Mouse (Mus musculus) limb, embryonic 11.5 days (tissue): ENCODE measurements at regions not wholly inside any gene's neighbourhood (a gene's known extent, or its start where the extent isn't known, plus 50 kb on each side); places are given as distances from the start of the nearest gene placed in this dataset.

Experiments
- ATAC-seq: fragments of 200-750 bp; cut with Nextera tagmentation; 2 replicates; pipeline ENCODE4 v1.8.0; 2017; ENCODE audit warnings: low read depth; ENCODE audit not compliant: insufficient number of reproducible peaks, low FRiP score, low TSS enrichment
- DNase-seq: peaks from one replicate; pipeline ENCODE4 v3.0.0-alpha.2; 2015; ENCODE audit warnings: low spot score
- H3K27ac ChIP-seq: fragments of 300-500 bp; sonication (generic); replicated peaks from 2 replicates; pipeline ENCODE4 v1.5.1; 2014; ENCODE audit warnings: low read depth, mild to moderate bottlenecking, low read length
- H3K27me3 ChIP-seq: fragments of 300-500 bp; sonication (generic); 2 replicates; pipeline ENCODE4 v1.6.1; 2014; ENCODE audit warnings: mild to moderate bottlenecking, low read length, mixed read lengths; ENCODE audit not compliant: control insufficient read depth, insufficient read depth
- H3K36me3 ChIP-seq: fragments of 300-500 bp; sonication (generic); 2 replicates; pipeline ENCODE4 v1.6.1; 2014; ENCODE audit warnings: mild to moderate bottlenecking, low read length, moderate library complexity, mixed read lengths; ENCODE audit not compliant: control insufficient read depth, insufficient read depth
- H3K4me1 ChIP-seq: fragments of 300-500 bp; sonication (generic); 2 replicates; pipeline ENCODE4 v1.6.1; 2014; ENCODE audit warnings: low read length, mixed read lengths; ENCODE audit not compliant: control insufficient read depth, insufficient read depth
- H3K4me2 ChIP-seq: fragments of 300-500 bp; sonication (generic); 2 replicates; pipeline ENCODE4 v1.6.1; 2014; ENCODE audit warnings: low read depth, mild to moderate bottlenecking, moderate library complexity; ENCODE audit not compliant: severe bottlenecking
- H3K4me3 ChIP-seq: fragments of 300-500 bp; sonication (generic); 2 replicates; pipeline ENCODE4 v1.5.1; 2014; ENCODE audit warnings: low read depth, low read length
- H3K9ac ChIP-seq: fragments of 300-500 bp; sonication (generic); 2 replicates; pipeline ENCODE4 v1.6.1; 2014; ENCODE audit warnings: mild to moderate bottlenecking, low read length
- H3K9me3 ChIP-seq: fragments of 300-500 bp; sonication (generic); 2 replicates; pipeline ENCODE4 v1.6.1; 2016; ENCODE audit warnings: low read length; ENCODE audit not compliant: control insufficient read depth
- WGBS: fragments of 180-500 bp; shearing (Covaris S2); extraction: QIAGEN DNeasy Blood & Tissue Kit; methylation state at CpG from one replicate; pipeline ENCODE4 v1.1.7; 2014; 5-methylcytosine and 5-hydroxymethylcytosine counted together

DNA sequence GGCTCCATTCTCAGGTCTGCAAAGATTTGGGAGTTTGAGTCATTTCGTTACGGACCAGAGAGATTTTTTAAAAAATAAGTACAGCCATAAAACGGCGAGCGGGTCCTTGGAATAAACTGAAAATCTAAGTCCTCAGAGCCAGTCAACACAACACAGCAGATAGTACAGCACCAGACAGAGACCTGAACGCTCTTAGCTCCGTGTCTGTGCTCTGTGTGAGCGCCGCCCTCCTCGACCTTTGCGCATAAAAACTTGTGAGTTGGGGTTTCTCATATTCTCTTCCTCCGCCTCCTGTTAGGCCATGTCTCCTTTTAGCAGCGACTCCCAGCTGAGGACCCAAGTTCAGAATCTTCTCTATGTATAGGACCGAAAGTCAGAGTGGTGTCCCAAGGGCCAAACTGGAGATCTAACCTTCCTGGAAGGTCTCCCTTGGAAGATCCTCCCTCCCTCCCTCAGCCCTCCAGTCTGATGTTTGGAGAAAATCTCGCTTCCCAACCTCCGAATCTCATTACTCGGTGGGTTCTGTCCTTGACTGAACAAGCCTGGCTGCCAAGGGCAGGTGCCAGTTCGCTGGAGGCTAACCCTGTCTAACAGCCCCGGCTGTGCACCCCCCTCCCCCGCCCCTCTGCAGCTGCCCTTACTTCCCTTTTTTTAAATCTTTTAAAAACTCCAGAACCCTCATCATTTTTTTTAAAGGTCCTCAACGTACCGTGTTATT lies 314.0 kb downstream of the Parp8 start:
- Histone ChIP-seq H3K9me3 (no peaks in the 10 kb centered on the region), H3K27ac (no peak overlapping the region), H3K4me1 (no peaks in the 10 kb centered on the region), H3K27me3 (peaks cover 6% of the 10 kb centered on the region), H3K9ac (no peak overlapping the region), H3K4me3 (peak overlapping the region; percentile 0; the same call in 1 of the 2 replicates), H3K4me2 (peak overlapping the region; percentile 37), H3K36me3 (no peaks in the 10 kb centered on the region)
- ATAC-seq = peak; percentile 31; the same call in 1 of the 2 replicates
- peak; percentile 47 for DNase-seq
- under 1% methylated on average over 22 of the region's 22 CpGs for WGBS

- Histone ChIP-seq H3K4me2 (no peak overlapping the region), H3K9me3 (no peaks in the 10 kb centered on the region), H3K36me3 (no peaks in the 10 kb centered on the region), H3K27ac (no peak overlapping the region), H3K4me1 (no peaks in the 10 kb centered on the region), H3K27me3 (peaks cover 11% of the 10 kb centered on the region), H3K9ac (no peak overlapping the region), H3K4me3 (no peak overlapping the region)
- WGBS = 12% methylated on average over 7 of the region's 7 CpGs
- no peak for ATAC-seq
- peak; percentile 46 for DNase-seq
Observed at GRCm38 (mm10) chr13:116709671-116710070, 315.7 kb downstream of the Parp8 start.

DNA sequence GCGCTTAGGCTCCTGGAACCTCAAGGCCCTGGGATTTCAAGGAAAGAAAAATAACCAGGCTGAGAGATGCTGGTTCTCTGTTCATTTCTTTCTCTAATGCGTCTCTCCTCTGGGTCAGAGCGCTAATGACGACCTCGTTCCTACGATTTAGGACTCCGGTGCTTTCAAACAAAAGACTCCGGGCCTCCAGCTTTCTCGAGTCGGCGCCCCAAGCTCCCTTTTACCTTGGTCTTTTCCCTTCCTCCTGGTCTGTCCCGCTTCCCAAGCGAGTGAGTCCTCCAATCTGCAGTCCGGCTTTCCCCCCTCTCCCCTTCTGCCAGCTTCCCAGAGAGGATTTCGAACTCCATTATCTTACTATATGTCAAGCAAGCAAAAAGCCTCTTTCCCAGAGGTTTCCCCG lies 316.5 kb downstream of the Parp8 start:
- WGBS = under 1% methylated on average over 16 of the region's 16 CpGs
- Histone ChIP-seq H3K9me3 (no peaks in the 10 kb centered on the region), H3K27ac (no peak overlapping the region), H3K36me3 (no peaks in the 10 kb centered on the region), H3K4me1 (no peaks in the 10 kb centered on the region), H3K4me2 (peak overlapping the region; percentile 34; the same call in 1 of the 2 replicates), H3K27me3 (peaks cover 12% of the 10 kb centered on the region), H3K4me3 (0 out of 2 replicates have a peak overlapping the region, but pooled peaks have one; percentile 1), H3K9ac (no peak overlapping the region)
- ATAC-seq (no peak), DNase-seq (peak; percentile 62)

DNA sequence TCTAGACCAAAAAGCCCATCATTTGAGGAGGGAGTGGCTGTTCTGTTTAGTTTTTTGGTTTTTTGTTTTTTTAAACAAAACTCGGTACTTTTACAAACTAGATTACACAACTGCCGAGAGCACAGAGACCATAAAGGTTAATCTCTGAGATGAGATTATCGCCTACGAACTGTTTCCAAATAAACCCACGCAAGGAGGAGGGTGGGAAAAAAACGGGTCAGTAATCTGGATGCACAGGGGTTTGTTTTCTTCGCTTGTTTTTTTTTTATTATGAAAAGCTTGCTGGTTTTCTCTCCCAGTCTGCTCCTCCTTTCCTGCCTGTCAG lies 316.9 kb downstream of the Parp8 start:
- 0 out of 2 replicates have a peak overlapping the region, but pooled peaks have one; percentile 1 for H3K4me3 ChIP-seq
- ATAC-seq = no peak
- no peak overlapping the region for H3K27ac ChIP-seq

DNA sequence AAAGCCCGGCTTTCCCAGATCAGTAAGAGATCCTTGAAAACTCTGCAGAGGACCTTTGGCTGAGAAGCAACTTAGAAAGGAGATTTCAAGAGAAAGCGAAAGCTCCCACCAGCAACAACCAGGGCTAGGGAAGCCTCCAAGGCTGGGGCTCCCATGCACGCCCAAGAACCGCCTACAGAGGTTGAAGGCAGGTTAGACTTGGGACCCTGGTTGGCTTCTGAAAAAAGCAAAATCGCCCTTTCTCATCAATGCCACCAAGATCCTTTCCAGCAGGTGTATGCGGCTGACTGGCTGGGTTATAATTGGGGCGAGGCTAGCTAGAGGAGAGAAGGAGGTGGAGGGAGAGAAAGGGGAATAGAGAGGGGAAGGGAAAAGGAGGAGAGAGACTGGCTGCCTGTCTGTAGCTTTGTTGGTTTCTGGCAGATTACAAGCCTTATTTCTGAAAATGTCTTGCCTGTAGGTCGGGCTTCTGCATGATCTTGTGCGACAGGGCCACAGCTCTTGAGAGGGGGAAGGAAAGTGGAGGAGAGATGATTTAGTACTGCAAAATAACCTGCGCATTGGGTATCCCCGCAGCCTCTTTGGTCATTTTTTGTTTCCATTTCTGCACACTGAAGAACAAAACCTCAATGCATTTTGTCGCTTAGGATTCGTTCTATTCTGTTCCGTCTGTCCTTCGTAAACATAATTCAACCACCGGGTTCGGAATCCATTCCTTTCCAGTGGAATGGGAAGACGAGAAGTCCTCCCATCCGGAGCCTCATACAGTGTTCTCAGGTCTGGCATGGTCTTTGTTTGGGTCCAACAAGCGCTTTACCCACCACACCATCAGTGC lies 317.5 kb downstream of the Parp8 start:
- 2% methylated on average over 20 of the region's 20 CpGs for WGBS
- H3K36me3 ChIP-seq = no peaks in the 10 kb centered on the region
- peak; percentile 59 for DNase-seq
- peak overlapping the region; percentile 34 for H3K4me2 ChIP-seq
- H3K27me3 ChIP-seq = peaks cover 12% of the 10 kb centered on the region
- no peak overlapping the region for H3K27ac ChIP-seq
- no peak overlapping the region for H3K9ac ChIP-seq
- H3K9me3 ChIP-seq = no peaks in the 10 kb centered on the region
- H3K4me1 ChIP-seq = no peaks in the 10 kb centered on the region
- ATAC-seq = no peak
- peak overlapping the region; percentile 12 for H3K4me3 ChIP-seq

More for the DNA sequence above, 316.9 kb downstream of the Parp8 start:
- H3K9me3 ChIP-seq = no peaks in the 10 kb centered on the region
- H3K4me2 ChIP-seq = peak overlapping the region; percentile 34; the same call in 1 of the 2 replicates
- H3K36me3 ChIP-seq = no peaks in the 10 kb centered on the region
- H3K27me3 ChIP-seq = peaks cover 12% of the 10 kb centered on the region
- DNase-seq = peak; percentile 35
- H3K4me1 ChIP-seq = no peaks in the 10 kb centered on the region
- no peak overlapping the region for H3K9ac ChIP-seq
- WGBS = under 1% methylated on average over 7 of the region's 7 CpGs

DNA sequence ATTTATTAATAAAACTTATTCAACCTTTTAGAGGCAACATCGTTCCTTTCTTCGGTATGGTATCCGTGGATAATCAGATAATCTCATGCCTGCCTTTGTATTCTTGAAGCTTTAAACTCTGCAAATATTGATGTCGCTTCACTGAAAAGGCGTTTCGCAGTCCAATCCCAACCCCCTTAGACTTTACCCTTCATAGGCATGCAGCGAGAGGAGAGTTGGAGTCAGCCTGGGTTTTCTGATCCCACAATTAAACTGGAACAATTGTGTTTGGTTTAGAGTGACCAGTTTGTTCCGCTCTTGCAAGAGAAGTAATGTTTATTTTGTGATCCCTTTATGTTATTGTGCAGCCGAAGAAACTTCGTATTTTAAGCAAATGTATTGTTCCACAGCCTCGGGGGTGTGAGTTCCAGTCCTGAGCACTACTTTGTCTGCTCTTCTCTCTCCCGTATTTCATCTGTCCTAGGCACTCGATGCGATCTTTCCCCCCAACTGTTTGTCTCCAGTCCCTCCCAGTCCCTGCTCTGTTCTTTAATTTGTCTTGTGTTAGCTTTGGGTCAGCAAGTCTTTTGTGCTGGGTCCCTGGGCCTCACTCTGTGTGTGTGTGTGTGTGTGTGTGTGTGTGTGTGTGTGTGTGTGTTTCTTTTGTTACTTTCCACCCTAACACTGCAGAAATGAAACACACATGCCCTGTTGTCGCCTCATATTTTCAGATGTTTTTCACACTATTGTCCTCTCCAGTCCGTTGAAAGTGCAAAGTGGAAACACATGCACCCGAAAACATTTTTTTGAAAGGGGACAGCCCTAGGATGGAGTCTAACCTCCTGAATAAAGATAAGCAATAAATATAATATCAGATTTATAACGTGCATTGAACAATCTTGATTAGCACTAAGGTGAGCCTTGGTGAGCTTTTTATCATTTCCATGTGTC lies 318.7 kb downstream of the Parp8 start:
- H3K27ac ChIP-seq = no peak overlapping the region
- no peak overlapping the region for H3K9ac ChIP-seq
- no peaks in the 10 kb centered on the region for H3K9me3 ChIP-seq
- DNase-seq (peak; percentile 59), ATAC-seq (peak; percentile 36)
- no peak overlapping the region for H3K4me2 ChIP-seq
- H3K4me3 ChIP-seq = no peak overlapping the region
- 2% methylated on average over 18 of the region's 18 CpGs for WGBS
- no peaks in the 10 kb centered on the region for H3K4me1 ChIP-seq
- peaks cover 12% of the 10 kb centered on the region for H3K27me3 ChIP-seq
- no peaks in the 10 kb centered on the region for H3K36me3 ChIP-seq

- Histone ChIP-seq H3K27ac (no peak overlapping the region), H3K4me3 (peak overlapping the region; percentile 27), H3K4me1 (no peaks in the 10 kb centered on the region), H3K36me3 (no peaks in the 10 kb centered on the region), H3K9me3 (no peaks in the 10 kb centered on the region), H3K27me3 (peaks cover 12% of the 10 kb centered on the region), H3K9ac (peak overlapping the region; percentile 54; the same call in 1 of the 2 replicates), H3K4me2 (peak overlapping the region; percentile 62)
- DNase-seq (peak; percentile 73), ATAC-seq (no peak)
- WGBS = under 1% methylated on average over 39 of the region's 39 CpGs
Observed at GRCm38 (mm10) chr13:116705611-116706386, 319.5 kb downstream of the Parp8 start.
